Mouse (Mus musculus) liver, embryonic 12.5 days (tissue): ENCODE data around the gene Atf7ip. TPM values are rescaled to one million over a fixed set of nuclear protein-coding genes. Genes with fewer than 3 reads are reported as not detected.

Experiments used
- ATAC-seq: fragments of 200-750 bp; cut with Nextera tagmentation; 2 replicates; pipeline ENCODE4 v1.8.0; 2017; ENCODE audit warnings: moderate number of reproducible peaks, mild to moderate bottlenecking, moderate library complexity
- H3K27ac ChIP-seq: fragments of 300-500 bp; sonication (generic); 2 replicates; pipeline ENCODE4 v1.5.1; 2016; ENCODE audit warnings: mild to moderate bottlenecking
- H3K27me3 ChIP-seq: fragments of 300-500 bp; sonication (generic); replicated peaks from 2 replicates; pipeline ENCODE4 v1.6.1; 2016; ENCODE audit warnings: mild to moderate bottlenecking, moderate library complexity
- H3K36me3 ChIP-seq: fragments of 300-500 bp; sonication (generic); 2 replicates; pipeline ENCODE4 v1.6.1; 2016; ENCODE audit warnings: mild to moderate bottlenecking, moderate library complexity
- H3K4me1 ChIP-seq: fragments of 300-500 bp; sonication (generic); 2 replicates; pipeline ENCODE4 v1.6.1; 2016
- H3K4me2 ChIP-seq: fragments of 300-500 bp; sonication (generic); 2 replicates; pipeline ENCODE4 v1.6.1; 2016; ENCODE audit warnings: mild to moderate bottlenecking, moderate library complexity
- H3K4me3 ChIP-seq: fragments of 300-500 bp; sonication (generic); 2 replicates; pipeline ENCODE4 v1.5.1; 2016; ENCODE audit warnings: mild to moderate bottlenecking, moderate library complexity
- H3K9ac ChIP-seq: fragments of 300-500 bp; sonication (generic); 2 replicates; pipeline ENCODE4 v1.6.1; 2016; ENCODE audit warnings: mild to moderate bottlenecking, moderate library complexity
- H3K9me3 ChIP-seq: fragments of 300-500 bp; sonication (generic); replicated peaks from 2 replicates; pipeline ENCODE4 v1.6.1; 2016; ENCODE audit warnings: mild to moderate bottlenecking, moderate library complexity
- WGBS: fragments of 180-500 bp; shearing (Covaris S2); methylation state at CpG from one replicate; pipeline ENCODE4 v1.1.7; 2016; ENCODE audit not compliant: insufficient replicate concordance; 5-methylcytosine and 5-hydroxymethylcytosine counted together
- polyA plus RNA-seq: library from polyadenylated mRNA; unstranded; fragments of >200 nt; fragmentation: Nextera tagmentation; extraction: Ambion mirVana; gene quantifications from 2 replicates; pipeline ENCODE4 v1.2.1, GENCODE M21; 2016

Atf7ip gene
- polyA plus RNA-seq, 1 experiment from 2014 or later: 24.8 TPM

- Histone ChIP-seq H3K4me2 (no peak overlapping the region), H3K36me3 (no peaks in the 10 kb centered on the region), H3K4me1 (peaks cover 50% of the 10 kb centered on the region), H3K9ac (no peak overlapping the region), H3K27ac (no peak overlapping the region), H3K4me3 (no peak overlapping the region), H3K27me3 (no peaks in the 10 kb centered on the region), H3K9me3 (no peaks in the 10 kb centered on the region)
- 81% methylated on average over 6 of the region's 6 CpGs for WGBS
- ATAC-seq: no peak
These were observed 42.2 kb downstream of the Atf7ip start for GRCm38 (mm10) chr6:136548041-136548770.

- Histone ChIP-seq H3K4me1 (peaks cover 50% of the 10 kb centered on the region), H3K27me3 (no peaks in the 10 kb centered on the region), H3K4me2 (no peak overlapping the region), H3K9me3 (no peaks in the 10 kb centered on the region), H3K9ac (no peak overlapping the region), H3K36me3 (no peaks in the 10 kb centered on the region), H3K4me3 (no peak overlapping the region), H3K27ac (no peak overlapping the region)
- WGBS: 89% methylated on average over 6 of the region's 6 CpGs
- no peak for ATAC-seq
These were observed 42.8 kb downstream of the Atf7ip start for GRCm38 (mm10) chr6:136548796-136549195.

- Histone ChIP-seq H3K27ac (no peak overlapping the region), H3K4me2 (no peak overlapping the region), H3K36me3 (no peaks in the 10 kb centered on the region), H3K9ac (no peak overlapping the region), H3K9me3 (no peaks in the 10 kb centered on the region), H3K4me1 (peaks cover 55% of the 10 kb centered on the region), H3K4me3 (no peak overlapping the region), H3K27me3 (no peaks in the 10 kb centered on the region)
- no peak for ATAC-seq
- 83% methylated on average over 3 of the region's 3 CpGs for WGBS
These were observed 43.6 kb downstream of the Atf7ip start for GRCm38 (mm10) chr6:136549606-136550005.

DNA sequence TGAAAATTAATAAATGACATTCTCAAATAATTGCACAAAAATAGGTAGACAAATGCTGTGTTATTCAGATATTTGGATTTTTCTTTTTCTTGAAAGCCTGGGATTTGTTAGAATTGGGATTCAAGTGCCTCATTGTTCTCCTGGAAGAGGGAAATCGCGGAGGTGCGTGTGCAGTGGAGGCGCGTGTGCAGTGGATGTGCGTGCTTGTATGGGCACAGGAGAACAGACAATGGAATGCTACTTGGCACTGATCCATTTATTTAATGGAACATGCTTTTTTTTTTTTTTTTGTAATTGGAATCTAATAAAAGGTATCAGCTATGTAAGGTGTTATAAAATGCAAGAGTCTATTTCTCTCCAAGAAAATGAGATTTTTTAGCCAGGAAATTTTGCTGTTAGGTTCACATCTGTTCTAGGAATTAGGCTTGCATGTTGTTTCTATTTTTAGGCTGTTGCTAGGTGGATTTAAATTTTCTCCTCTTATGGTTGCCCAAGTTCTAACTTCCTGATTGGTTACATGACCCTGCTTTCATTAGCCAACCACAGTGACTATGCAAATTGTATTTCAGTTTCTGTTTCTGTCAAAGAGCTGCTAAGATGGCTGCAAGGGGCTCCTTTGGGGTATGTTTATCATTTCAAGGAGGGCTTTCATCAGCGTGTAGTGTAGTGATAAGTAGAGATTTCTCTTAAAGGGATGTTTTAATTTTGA, 44.8 kb downstream of the Atf7ip start:
- peak; percentile 76 for ATAC-seq
- Histone ChIP-seq H3K27me3 (no peaks in the 10 kb centered on the region), H3K36me3 (no peaks in the 10 kb centered on the region), H3K4me2 (peak overlapping the region; percentile 37), H3K4me3 (peak overlapping the region; percentile 4; the same call in 1 of the 2 replicates), H3K9ac (no peak overlapping the region), H3K9me3 (no peaks in the 10 kb centered on the region), H3K4me1 (peaks cover 58% of the 10 kb centered on the region), H3K27ac (peak overlapping the region; percentile 40; the same call in 1 of the 2 replicates)
- WGBS: 79% methylated on average over 7 of the region's 7 CpGs

DNA sequence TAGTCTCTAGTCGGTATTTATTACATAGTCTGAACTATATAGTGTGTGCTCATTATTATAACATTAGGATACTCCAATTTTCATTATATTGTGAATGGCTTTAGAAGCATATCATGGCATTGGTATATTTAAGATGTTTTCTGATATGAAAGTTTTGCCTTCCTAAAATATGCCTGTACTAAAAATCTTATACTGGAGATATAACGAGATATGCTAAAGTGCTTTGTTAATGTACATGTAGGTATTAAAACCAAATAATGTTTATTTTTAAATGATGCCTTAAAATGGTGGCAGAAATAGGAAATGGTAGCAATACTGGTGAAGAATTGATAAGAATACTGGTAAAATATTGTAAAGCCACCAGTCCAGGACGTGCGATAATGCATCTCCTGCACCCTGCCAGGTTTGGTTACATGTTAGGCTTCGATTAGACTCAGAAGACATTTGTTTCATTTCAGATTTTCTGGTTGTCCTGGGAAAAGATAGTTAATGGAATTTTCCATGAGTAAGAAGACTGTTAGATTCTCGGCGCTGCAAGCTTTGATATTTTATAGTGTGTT, 45.7 kb downstream of the Atf7ip start:
- Histone ChIP-seq H3K9ac (no peak overlapping the region), H3K27ac (no peak overlapping the region), H3K27me3 (no peaks in the 10 kb centered on the region), H3K4me2 (no peak overlapping the region), H3K4me3 (no peak overlapping the region), H3K4me1 (peaks cover 55% of the 10 kb centered on the region), H3K36me3 (peaks cover 7% of the 10 kb centered on the region), H3K9me3 (no peaks in the 10 kb centered on the region)
- ATAC-seq: no peak
- 76% methylated on average over 7 of the region's 7 CpGs for WGBS

DNA sequence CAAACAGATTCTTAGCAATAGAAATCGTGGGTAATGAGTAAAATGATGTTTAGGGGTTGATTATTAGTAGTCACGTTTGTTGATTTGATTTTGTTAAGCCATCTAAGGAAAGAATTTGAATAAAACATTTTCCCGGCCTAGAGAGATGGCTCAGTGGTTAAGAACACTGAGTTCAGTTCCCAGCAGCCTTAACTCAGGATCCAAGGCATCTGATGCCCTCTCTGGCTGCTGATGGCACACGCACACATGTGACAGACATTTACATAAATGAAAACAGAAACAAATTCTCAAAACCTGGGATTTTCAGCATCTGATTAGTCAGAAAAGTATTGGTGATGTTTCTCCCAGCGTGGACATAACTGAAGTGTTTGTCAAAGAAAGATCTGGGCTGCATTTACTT, 47.2 kb downstream of the Atf7ip start:
- Histone ChIP-seq H3K4me1 (peaks cover 48% of the 10 kb centered on the region), H3K9me3 (no peaks in the 10 kb centered on the region), H3K36me3 (peaks cover 17% of the 10 kb centered on the region), H3K27ac (peak overlapping the region; percentile 49), H3K4me3 (no peak overlapping the region), H3K4me2 (peak overlapping the region; percentile 61), H3K27me3 (no peaks in the 10 kb centered on the region), H3K9ac (0 out of 2 replicates have a peak overlapping the region, but pooled peaks have one; percentile 17)
- ATAC-seq: no peak
- WGBS: 69% methylated on average over 5 of the region's 5 CpGs

GRCm38 (mm10) chr6:136553767-136554569, 48.0 kb downstream of the Atf7ip start:
- 23% methylated on average over 11 of the region's 11 CpGs for WGBS
- Histone ChIP-seq H3K4me3 (peak overlapping the region; percentile 30), H3K27me3 (no peaks in the 10 kb centered on the region), H3K27ac (peak overlapping the region; percentile 48; the same call in 1 of the 2 replicates), H3K9ac (peak overlapping the region; percentile 47), H3K4me2 (peak overlapping the region; percentile 61), H3K36me3 (peaks cover 24% of the 10 kb centered on the region), H3K9me3 (no peaks in the 10 kb centered on the region), H3K4me1 (peaks cover 42% of the 10 kb centered on the region)
- peak; percentile 80 for ATAC-seq

- peak overlapping the region; percentile 62 for H3K27ac ChIP-seq
- peak overlapping the region; percentile 16; the same call in 1 of the 2 replicates for H3K4me2 ChIP-seq
- H3K9me3 ChIP-seq: no peaks in the 10 kb centered on the region
- H3K27me3 ChIP-seq: no peaks in the 10 kb centered on the region
- 0 out of 2 replicates have a peak overlapping the region, but pooled peaks have one; percentile 39 for H3K9ac ChIP-seq
- peaks cover 40% of the 10 kb centered on the region for H3K4me1 ChIP-seq
- no peak overlapping the region for H3K4me3 ChIP-seq
- ATAC-seq: no peak
- 73% methylated on average over 7 of the region's 7 CpGs for WGBS
- H3K36me3 ChIP-seq: peaks cover 34% of the 10 kb centered on the region
These were observed 49.0 kb downstream of the Atf7ip start for GRCm38 (mm10) chr6:136554774-136555522.

DNA sequence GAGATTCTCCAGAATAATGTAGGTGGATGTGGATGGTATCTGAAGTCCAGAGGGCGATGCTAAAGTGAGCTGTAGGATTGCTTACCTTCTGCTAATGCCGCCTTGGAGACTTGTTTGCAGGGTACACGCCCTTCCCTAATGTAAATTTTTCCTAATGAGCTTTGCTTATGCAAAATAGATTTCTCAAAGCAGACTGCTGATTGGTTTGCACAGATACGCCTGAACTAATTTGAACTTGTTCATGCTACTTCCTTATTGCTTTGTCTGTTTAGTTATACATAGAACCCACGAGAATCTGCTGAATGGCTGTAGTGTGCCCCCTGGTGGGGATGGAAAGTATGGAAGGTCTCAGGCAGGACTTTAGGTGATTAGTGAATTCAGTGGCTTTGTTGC, 49.6 kb downstream of the Atf7ip start:
- peak overlapping the region; percentile 62; the same call in 1 of the 2 replicates for H3K27ac ChIP-seq

GRCm38 (mm10) chr6:136558288-136559005, 52.5 kb downstream of the Atf7ip start:
- H3K36me3 ChIP-seq: peaks cover 69% of the 10 kb centered on the region
- H3K9ac ChIP-seq: no peak overlapping the region
- ATAC-seq: no peak
- no peaks in the 10 kb centered on the region for H3K9me3 ChIP-seq
- no peak overlapping the region for H3K4me3 ChIP-seq
- no peak overlapping the region for H3K4me2 ChIP-seq
- peaks cover 19% of the 10 kb centered on the region for H3K4me1 ChIP-seq
- H3K27ac ChIP-seq: no peak overlapping the region
- no peaks in the 10 kb centered on the region for H3K27me3 ChIP-seq
- WGBS: 87% methylated on average over 8 of the region's 8 CpGs

More for the DNA sequence above, 49.6 kb downstream of the Atf7ip start:
- H3K4me1 ChIP-seq: peaks cover 39% of the 10 kb centered on the region
- H3K36me3 ChIP-seq: peaks cover 39% of the 10 kb centered on the region
- no peaks in the 10 kb centered on the region for H3K9me3 ChIP-seq
- peak overlapping the region; percentile 16; the same call in 1 of the 2 replicates for H3K4me2 ChIP-seq
- peak; percentile 48 for ATAC-seq
- H3K9ac ChIP-seq: no peak overlapping the region
- WGBS: 42% methylated on average over 5 of the region's 5 CpGs
- no peak overlapping the region for H3K4me3 ChIP-seq
- H3K27me3 ChIP-seq: no peaks in the 10 kb centered on the region
